Mouse (Mus musculus): ENCODE data around the gene Cys1. TPM values are rescaled to one million over a fixed set of nuclear protein-coding genes. Genes with fewer than 3 reads are reported as not detected.
"Not testable (repeated sequence)": the region's sequence is repeated elsewhere in the genome, so short reads cannot be mapped to it uniquely, and the experiment has no call there.

The Cys1 gene
- polyA plus RNA-seq, 1 experiment: not detected

- H3K27me3 ChIP-seq (replicated peaks): no peaks in the 10 kb centered on the region
- peaks cover 28% of the 10 kb centered on the region for H3K36me3 ChIP-seq (replicated peaks; ENCODE audit: low read length)
- H3K4me1 ChIP-seq: peaks cover 54% of the 10 kb centered on the region
- peak within 1 kb of the TSS; percentile 98 for H3K4me3 ChIP-seq (replicated peaks)
- H3K9me3 ChIP-seq: no peaks in the 10 kb centered on the region
- TF ChIP-seq FLI1 (IDR thresholded peaks at IDR 0.05; ENCODE audit: low read length) (no peak), GATA1 (IDR thresholded peaks at IDR 0.05; ENCODE audit: borderline replicate concordance, low read length) (no peak)
These were observed 30.5 kb downstream of the Cys1 start, which contains the start of gene Klf11 for GRCm38 (mm10) chr12:24651063-24651557. TSS of gene Klf11 (plus strand) at chr12:24651274.

DNA sequence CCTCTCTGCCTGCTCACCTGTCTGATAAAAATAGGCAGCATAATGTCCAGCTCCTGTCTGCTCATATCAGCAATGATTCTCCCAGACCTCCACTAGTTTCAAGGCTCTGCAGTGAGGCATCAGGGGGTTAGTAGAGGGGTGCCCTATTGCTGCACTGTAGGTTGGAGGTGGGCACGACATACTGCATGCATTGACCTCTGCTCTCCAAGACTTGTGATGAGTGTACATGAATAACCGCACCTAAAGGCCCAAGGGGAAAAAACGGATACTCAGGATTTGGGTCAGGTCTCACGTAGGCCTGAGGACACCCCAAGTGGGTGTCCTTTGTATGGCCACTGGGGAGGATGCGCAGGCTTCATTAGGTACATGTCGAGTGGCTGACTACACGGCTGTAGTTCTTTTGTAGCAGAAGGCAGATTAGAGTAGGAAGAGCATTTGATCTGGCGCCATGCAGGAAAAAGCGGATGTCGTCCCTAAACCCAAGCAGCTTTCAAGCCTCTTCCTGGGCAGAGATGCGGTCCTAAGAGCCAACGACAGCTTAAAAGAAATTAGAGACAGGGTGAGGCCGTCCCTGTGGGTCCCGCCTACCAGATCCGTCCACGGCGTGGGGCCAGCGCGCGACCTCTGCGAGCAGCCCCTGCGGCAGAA, 31.1 kb downstream of the Cys1 start:
- Histone ChIP-seq H3K36me3 (replicated peaks; ENCODE audit: low read length) (peaks cover 22% of the 10 kb centered on the region), H3K4me1 (peaks cover 57% of the 10 kb centered on the region), H3K4me3 (replicated peaks) (peak overlapping the region; percentile 98), H3K27me3 (replicated peaks) (no peaks in the 10 kb centered on the region), H3K9me3 (no peaks in the 10 kb centered on the region)
- no peak for TF ChIP-seq FLI1 (IDR thresholded peaks at IDR 0.05; ENCODE audit: low read length)
- no peak for TF ChIP-seq GATA1 (IDR thresholded peaks at IDR 0.05; ENCODE audit: borderline replicate concordance, low read length)

GRCm38 (mm10) chr12:24648094-24648493, 33.5 kb downstream of the Cys1 start:
- Histone ChIP-seq H3K4me3 (replicated peaks) (no peak overlapping the region), H3K36me3 (replicated peaks; ENCODE audit: low read length) (no peaks in the 10 kb centered on the region), H3K9me3 (no peaks in the 10 kb centered on the region), H3K4me1 (peaks cover 50% of the 10 kb centered on the region), H3K27me3 (replicated peaks) (no peaks in the 10 kb centered on the region)
- TF ChIP-seq GATA1 (IDR thresholded peaks at IDR 0.05; ENCODE audit: borderline replicate concordance, low read length) (no peak), FLI1 (IDR thresholded peaks at IDR 0.05; ENCODE audit: low read length) (no peak)

GRCm38 (mm10) chr12:24645901-24646300, 35.7 kb downstream of the Cys1 start:
- Histone ChIP-seq H3K9me3 (no peaks in the 10 kb centered on the region), H3K4me1 (peaks cover 48% of the 10 kb centered on the region), H3K36me3 (replicated peaks; ENCODE audit: low read length) (no peaks in the 10 kb centered on the region), H3K4me3 (replicated peaks) (no peak overlapping the region), H3K27me3 (replicated peaks) (no peaks in the 10 kb centered on the region)
- no peak for TF ChIP-seq FLI1 (IDR thresholded peaks at IDR 0.05; ENCODE audit: low read length)
- TF ChIP-seq GATA1 (IDR thresholded peaks at IDR 0.05; ENCODE audit: borderline replicate concordance, low read length): no peak

- Histone ChIP-seq H3K4me1 (peaks cover 53% of the 10 kb centered on the region), H3K4me3 (replicated peaks) (no peak overlapping the region)
These were observed 37.5 kb downstream of the Cys1 start for GRCm38 (mm10) chr12:24644125-24644571.

DNA sequence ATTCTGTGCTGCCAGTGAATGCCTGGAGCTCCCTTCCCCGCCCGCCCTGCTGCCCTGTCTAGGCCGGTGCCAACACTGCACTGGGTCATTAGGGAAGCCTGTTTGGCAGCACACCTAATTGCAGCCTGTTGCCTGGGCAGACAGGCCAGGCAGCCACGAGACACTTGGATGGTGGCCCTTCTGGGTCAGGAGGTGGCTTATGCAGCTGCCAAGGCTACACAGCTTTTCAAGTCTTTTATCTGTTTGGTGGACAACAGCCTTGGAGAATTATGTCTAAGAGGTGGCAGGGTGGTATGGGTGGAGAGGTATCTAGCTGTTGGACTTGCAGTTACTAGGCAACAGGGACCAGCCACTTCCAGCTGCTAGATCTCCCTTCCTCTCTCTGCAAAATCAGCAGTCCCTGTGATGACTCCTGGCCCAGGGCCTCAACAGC, 39.2 kb downstream of the Cys1 start:
- H3K9me3 ChIP-seq: no peaks in the 10 kb centered on the region
- peaks cover 44% of the 10 kb centered on the region for H3K4me1 ChIP-seq

More at GRCm38 (mm10) chr12:24644125-24644571, 37.5 kb downstream of the Cys1 start:
- no peaks in the 10 kb centered on the region for H3K9me3 ChIP-seq
- no peak for TF ChIP-seq GATA1 (IDR thresholded peaks at IDR 0.05; ENCODE audit: borderline replicate concordance, low read length)
- no peaks in the 10 kb centered on the region for H3K27me3 ChIP-seq (replicated peaks)
- no peaks in the 10 kb centered on the region for H3K36me3 ChIP-seq (replicated peaks; ENCODE audit: low read length)

GRCm38 (mm10) chr12:24638787-24639186, 42.8 kb downstream of the Cys1 start:
- not testable (repeated sequence) for H3K9me3 ChIP-seq; H3K4me3 ChIP-seq (replicated peaks); H3K27me3 ChIP-seq (replicated peaks); H3K36me3 ChIP-seq (replicated peaks; ENCODE audit: low read length)
- H3K4me1 ChIP-seq: peaks cover 46% of the 10 kb centered on the region

More for the DNA sequence above, 39.2 kb downstream of the Cys1 start:
- Histone ChIP-seq H3K4me3 (replicated peaks) (no peak overlapping the region), H3K36me3 (replicated peaks; ENCODE audit: low read length) (no peaks in the 10 kb centered on the region), H3K27me3 (replicated peaks) (no peaks in the 10 kb centered on the region)
- TF ChIP-seq GATA1 (IDR thresholded peaks at IDR 0.05; ENCODE audit: borderline replicate concordance, low read length) (no peak), FLI1 (IDR thresholded peaks at IDR 0.05; ENCODE audit: low read length) (no peak)

- Histone ChIP-seq H3K4me1 (peaks cover 52% of the 10 kb centered on the region), H3K36me3 (replicated peaks; ENCODE audit: low read length) (no peaks in the 10 kb centered on the region), H3K4me3 (replicated peaks) (no peak overlapping the region), H3K9me3 (no peaks in the 10 kb centered on the region), H3K27me3 (replicated peaks) (peaks cover 6% of the 10 kb centered on the region)
- TF ChIP-seq GATA1 (IDR thresholded peaks at IDR 0.05; ENCODE audit: borderline replicate concordance, low read length) (no peak), FLI1 (IDR thresholded peaks at IDR 0.05; ENCODE audit: low read length) (no peak)
These were observed 47.0 kb downstream of the Cys1 start for GRCm38 (mm10) chr12:24634648-24635047.

DNA sequence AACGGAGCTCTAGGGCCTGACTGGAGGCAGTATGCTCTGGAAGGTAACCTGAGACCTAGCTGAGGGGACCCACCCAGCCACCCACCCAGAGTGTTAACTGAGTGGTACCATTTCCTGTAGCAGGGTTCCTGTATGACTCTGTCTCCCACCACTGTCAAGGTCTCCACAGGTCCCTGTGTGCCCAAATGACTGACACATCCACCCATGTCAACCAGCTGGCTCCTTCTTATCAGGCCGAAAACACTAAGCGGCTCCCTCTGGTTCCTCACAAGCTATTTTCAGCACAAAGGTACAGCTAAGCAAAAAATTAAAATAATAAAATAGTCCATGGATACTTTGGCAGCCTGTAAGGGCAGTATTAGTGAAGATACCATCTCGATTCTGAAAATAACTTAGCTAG, 47.4 kb downstream of the Cys1 start:
- Histone ChIP-seq H3K27me3 (replicated peaks) (peaks cover 6% of the 10 kb centered on the region), H3K9me3 (no peaks in the 10 kb centered on the region), H3K36me3 (replicated peaks; ENCODE audit: low read length) (no peaks in the 10 kb centered on the region), H3K4me3 (replicated peaks) (no peak overlapping the region), H3K4me1 (peaks cover 48% of the 10 kb centered on the region)
- TF ChIP-seq FLI1 (IDR thresholded peaks at IDR 0.05; ENCODE audit: low read length) (no peak), GATA1 (IDR thresholded peaks at IDR 0.05; ENCODE audit: borderline replicate concordance, low read length) (no peak)

GRCm38 (mm10) chr12:24633753-24634191, 47.8 kb downstream of the Cys1 start:
- Histone ChIP-seq H3K4me3 (replicated peaks) (no peak overlapping the region), H3K4me1 (peaks cover 45% of the 10 kb centered on the region), H3K36me3 (replicated peaks; ENCODE audit: low read length) (no peaks in the 10 kb centered on the region), H3K9me3 (no peaks in the 10 kb centered on the region), H3K27me3 (replicated peaks) (peaks cover 6% of the 10 kb centered on the region)
- no peak for TF ChIP-seq FLI1 (IDR thresholded peaks at IDR 0.05; ENCODE audit: low read length)
- no peak for TF ChIP-seq GATA1 (IDR thresholded peaks at IDR 0.05; ENCODE audit: borderline replicate concordance, low read length)

Measured in megakaryocyte, embryonic 14.5 days (primary cell).